Mouse (Mus musculus): Measurements from ENCODE around the gene Sema6b. TPM values are rescaled to one million over a fixed set of nuclear protein-coding genes. Genes with fewer than 3 reads are reported as not detected.
"Not testable (repeated sequence)": the region's sequence is repeated elsewhere in the genome, so short reads cannot be mapped to it uniquely, and the experiment has no call there.

The Sema6b gene
- total RNA-seq, 1 experiment from 2014 or later: 1.2 TPM

- 0 out of 2 replicates have a peak, but pooled peaks have one; percentile 23 for ATAC-seq (replicated peaks; ENCODE audit: insufficient number of reproducible peaks, low FRiP score, low TSS enrichment, poor library complexity, severe bottlenecking)
Measured at GRCm38 (mm10) chr17:56124377-56125275, 15.5 kb downstream of the Sema6b start.

- no peak for ATAC-seq (replicated peaks; ENCODE audit: insufficient number of reproducible peaks, low FRiP score, low TSS enrichment, poor library complexity, severe bottlenecking)
Measured at GRCm38 (mm10) chr17:56123681-56124340, 16.3 kb downstream of the Sema6b start.

GRCm38 (mm10) chr17:56123161-56123560 lies 17.0 kb downstream of the Sema6b start:
- no peak for ATAC-seq (replicated peaks; ENCODE audit: insufficient number of reproducible peaks, low FRiP score, low TSS enrichment, poor library complexity, severe bottlenecking)

GRCm38 (mm10) chr17:56121826-56122225 lies 18.3 kb downstream of the Sema6b start, which contains the start of gene Lrg1:
TSS of gene Lrg1 (minus strand) at chr17:56122001.
- ATAC-seq (replicated peaks; ENCODE audit: insufficient number of reproducible peaks, low FRiP score, low TSS enrichment, poor library complexity, severe bottlenecking): no peak

GRCm38 (mm10) chr17:56119981-56120880 lies 19.9 kb downstream of the Sema6b start:
- ATAC-seq (replicated peaks; ENCODE audit: insufficient number of reproducible peaks, low FRiP score, low TSS enrichment, poor library complexity, severe bottlenecking): no peak

GRCm38 (mm10) chr17:56119431-56119830 lies 20.7 kb downstream of the Sema6b start:
- no peak for ATAC-seq (replicated peaks; ENCODE audit: insufficient number of reproducible peaks, low FRiP score, low TSS enrichment, poor library complexity, severe bottlenecking)

- ATAC-seq (replicated peaks; ENCODE audit: insufficient number of reproducible peaks, low FRiP score, low TSS enrichment, poor library complexity, severe bottlenecking): no peak
Measured at GRCm38 (mm10) chr17:56117251-56117710, 22.9 kb downstream of the Sema6b start, which contains the start of gene Plin5. TSS of gene Plin5 (minus strand) at chr17:56117596.

- ATAC-seq (replicated peaks; ENCODE audit: insufficient number of reproducible peaks, low FRiP score, low TSS enrichment, poor library complexity, severe bottlenecking): no peak
Measured at GRCm38 (mm10) chr17:56116193-56116592, 23.9 kb downstream of the Sema6b start.

- ATAC-seq (replicated peaks; ENCODE audit: insufficient number of reproducible peaks, low FRiP score, low TSS enrichment, poor library complexity, severe bottlenecking): no peak
Measured at GRCm38 (mm10) chr17:56112743-56113142, 27.4 kb downstream of the Sema6b start.

GRCm38 (mm10) chr17:56111864-56112263 lies 28.3 kb downstream of the Sema6b start:
- ATAC-seq (replicated peaks; ENCODE audit: insufficient number of reproducible peaks, low FRiP score, low TSS enrichment, poor library complexity, severe bottlenecking): peak; percentile 50; the same call in 1 of the 2 replicates

- ATAC-seq (replicated peaks; ENCODE audit: insufficient number of reproducible peaks, low FRiP score, low TSS enrichment, poor library complexity, severe bottlenecking): no peak
Measured at GRCm38 (mm10) chr17:56111021-56111420, 29.1 kb downstream of the Sema6b start.

- no peak for ATAC-seq (replicated peaks; ENCODE audit: insufficient number of reproducible peaks, low FRiP score, low TSS enrichment, poor library complexity, severe bottlenecking)
Measured at GRCm38 (mm10) chr17:56110571-56110970, 29.6 kb downstream of the Sema6b start.

GRCm38 (mm10) chr17:56109219-56110051 lies 30.7 kb downstream of the Sema6b start, which contains the start of gene Plin4:
TSS of gene Plin4 (minus strand) at chr17:56109803.
- ATAC-seq (replicated peaks; ENCODE audit: insufficient number of reproducible peaks, low FRiP score, low TSS enrichment, poor library complexity, severe bottlenecking): no peak

GRCm38 (mm10) chr17:56108334-56109044 lies 31.7 kb downstream of the Sema6b start:
- ATAC-seq (replicated peaks; ENCODE audit: insufficient number of reproducible peaks, low FRiP score, low TSS enrichment, poor library complexity, severe bottlenecking): no peak

GRCm38 (mm10) chr17:56107736-56108135 lies 32.4 kb downstream of the Sema6b start:
- ATAC-seq (replicated peaks; ENCODE audit: insufficient number of reproducible peaks, low FRiP score, low TSS enrichment, poor library complexity, severe bottlenecking): no peak

GRCm38 (mm10) chr17:56106981-56107380 lies 33.2 kb downstream of the Sema6b start:
- ATAC-seq (replicated peaks; ENCODE audit: insufficient number of reproducible peaks, low FRiP score, low TSS enrichment, poor library complexity, severe bottlenecking): no peak

GRCm38 (mm10) chr17:56106436-56106835 lies 33.7 kb downstream of the Sema6b start:
- ATAC-seq (replicated peaks; ENCODE audit: insufficient number of reproducible peaks, low FRiP score, low TSS enrichment, poor library complexity, severe bottlenecking): not testable (repeated sequence)

Data from monocyte, adult 5-6 weeks (primary cell).